Mouse (Mus musculus) MEL (cell line): ENCODE measurements at regions not wholly inside any gene's neighbourhood (a gene's known extent, or its start where the extent isn't known, plus 50 kb on each side); places are given as distances from the start of the nearest gene placed in this dataset.

Experiments
- DNase-seq: peaks from one replicate; pipeline ENCODE4 v3.0.0; 2011; ENCODE audit warnings: low read depth, low spot score
- H3K27ac ChIP-seq: 2 replicates; pipeline ENCODE4 v1.5.1; 2012; ENCODE audit warnings: low read depth, mild to moderate bottlenecking, control low read depth, low read length, moderate library complexity; ENCODE audit not compliant: control insufficient read depth
- H3K27me3 ChIP-seq, 2 experiments: fragments of 150-350 bp in 1 of 2; sonication (generic) in 1 of 2; 2 replicates each; pipeline ENCODE4 v1.6.1; 2012; ENCODE audit warnings: low read length in 2 of 2, mild to moderate bottlenecking in 2 of 2, improper control_type of control experiment in 1 of 2, moderate library complexity in 1 of 2; ENCODE audit not compliant: insufficient read depth in 2 of 2, control insufficient read depth in 1 of 2
- H3K36me3 ChIP-seq, 2 experiments: 2 replicates each; pipeline ENCODE4 v1.6.1; 2012 to 2014; ENCODE audit warnings: low read length in 2 of 2, improper control_type of control experiment in 1 of 2, inconsistent platforms in 1 of 2, mild to moderate bottlenecking in 1 of 2; ENCODE audit not compliant: insufficient read depth in 2 of 2, control insufficient read depth in 1 of 2
- H3K4me1 ChIP-seq, 2 experiments: fragments of 150-350 bp in 1 of 2; sonication (generic) in 1 of 2; 2 replicates each; pipeline ENCODE4 v1.6.1; 2012; ENCODE audit warnings: low read length in 2 of 2, improper control_type of control experiment in 1 of 2, mild to moderate bottlenecking in 1 of 2; ENCODE audit not compliant: insufficient read depth in 2 of 2, control insufficient read depth in 1 of 2
- H3K4me3 ChIP-seq, 2 experiments: fragments of 150-350 bp in 1 of 2; sonication (generic) in 1 of 2; 2 replicates each; pipeline ENCODE4 v1.5.1; 2012; ENCODE audit warnings: low read depth in 2 of 2, low read length in 2 of 2, mild to moderate bottlenecking in 2 of 2, moderate library complexity in 2 of 2, control low read depth in 1 of 2, improper control_type of control experiment in 1 of 2; ENCODE audit not compliant: control insufficient read depth in 1 of 2, insufficient read depth in 1 of 2
- H3K79me2 ChIP-seq: 2 replicates; pipeline ENCODE4 v1.6.1; 2012; ENCODE audit warnings: mild to moderate bottlenecking, low read length, moderate library complexity; ENCODE audit not compliant: control insufficient read depth, poor library complexity, insufficient read depth
- H3K9ac ChIP-seq: 2 replicates; pipeline ENCODE4 v1.6.1; 2012; ENCODE audit warnings: low read depth, mild to moderate bottlenecking, control low read depth, low read length, moderate library complexity; ENCODE audit not compliant: control insufficient read depth, poor library complexity, severe bottlenecking
- H3K9me3 ChIP-seq: fragments of 150-350 bp; sonication (generic); replicated peaks from 2 replicates; pipeline ENCODE4 v1.6.1; 2012; ENCODE audit warnings: mild to moderate bottlenecking, low read length, improper control_type of control experiment, moderate library complexity; ENCODE audit not compliant: insufficient read depth
- BHLHE40 ChIP-seq: IDR thresholded peaks from 2 replicates; pipeline ENCODE4 v1.6.1; 2012; ENCODE audit warnings: low read depth, mild to moderate bottlenecking, inconsistent platforms, low read length, improper control_type of control experiment, borderline replicate concordance
- CHD2 ChIP-seq: IDR thresholded peaks from 2 replicates; pipeline ENCODE4 v1.6.1; 2011; ENCODE audit warnings: low read length, improper control_type of control experiment
- CTCF ChIP-seq, 3 experiments: IDR thresholded peaks in 2 of 3; conservative IDR thresholded peaks in 1 of 3; 2 replicates each; pipeline ENCODE4 v1.5.1; 2011 to 2012; ENCODE audit warnings: low read length in 3 of 3, low read depth in 2 of 3, mild to moderate bottlenecking in 2 of 3, improper control_type of control experiment in 1 of 3, inconsistent platforms in 1 of 3, mixed read lengths in 1 of 3, moderate library complexity in 1 of 3; ENCODE audit not compliant: control insufficient read depth in 1 of 3, insufficient read depth in 1 of 3, poor library complexity in 1 of 3, severe bottlenecking in 1 of 3
- ELF1 ChIP-seq: IDR thresholded peaks from 2 replicates; pipeline ENCODE4 v1.6.1; 2014; ENCODE audit warnings: low read depth, mild to moderate bottlenecking, inconsistent platforms, low read length, improper control_type of control experiment, moderate library complexity
- KAT2A ChIP-seq: conservative IDR thresholded peaks from 2 replicates; pipeline ENCODE4 v1.6.1; 2012; ENCODE audit warnings: low read depth, low read length, improper control_type of control experiment, inconsistent platforms
- MAX ChIP-seq: IDR thresholded peaks from 2 replicates; pipeline ENCODE4 v1.6.1; 2011; ENCODE audit warnings: low read length, improper control_type of control experiment
- MAZ ChIP-seq: IDR thresholded peaks from 2 replicates; pipeline ENCODE4 v1.6.1; 2012; ENCODE audit warnings: low read depth, mild to moderate bottlenecking, inconsistent platforms, low read length, improper control_type of control experiment
- MXI1 ChIP-seq: IDR thresholded peaks from 2 replicates; pipeline ENCODE4 v1.6.1; 2011; ENCODE audit warnings: mild to moderate bottlenecking, low read depth, low read length, improper control_type of control experiment
- MYB ChIP-seq: IDR thresholded peaks from 2 replicates; pipeline ENCODE4 v1.6.1; 2011; ENCODE audit warnings: mild to moderate bottlenecking, low read depth, low read length, improper control_type of control experiment
- POLR2A ChIP-seq, 2 experiments: IDR thresholded peaks; 2 replicates each; pipeline ENCODE4 v1.6.1; 2011 to 2012; ENCODE audit warnings: low read length in 2 of 2, mild to moderate bottlenecking in 2 of 2, control low read depth in 1 of 2, improper control_type of control experiment in 1 of 2, low read depth in 1 of 2, moderate library complexity in 1 of 2; ENCODE audit not compliant: control insufficient read depth in 1 of 2, insufficient read depth in 1 of 2, poor library complexity in 1 of 2
- RAD21 ChIP-seq: IDR thresholded peaks from 2 replicates; pipeline ENCODE4 v1.6.1; 2011; ENCODE audit warnings: mild to moderate bottlenecking, low read depth, low read length, improper control_type of control experiment
- RCOR1 ChIP-seq: IDR thresholded peaks from 2 replicates; pipeline ENCODE4 v1.6.1; 2012; ENCODE audit warnings: low read depth, mild to moderate bottlenecking, inconsistent platforms, low read length, improper control_type of control experiment
- SIN3A ChIP-seq: IDR thresholded peaks from 2 replicates; pipeline ENCODE4 v1.6.1; 2012; ENCODE audit warnings: low read length, improper control_type of control experiment, inconsistent platforms
- SMC3 ChIP-seq: IDR thresholded peaks from 2 replicates; pipeline ENCODE4 v1.6.1; 2011; ENCODE audit warnings: low read depth, low read length, improper control_type of control experiment
- TAL1 ChIP-seq: IDR thresholded peaks from 2 replicates; pipeline ENCODE4 v1.6.1; 2012; ENCODE audit warnings: mild to moderate bottlenecking, inconsistent platforms, low read length, moderate library complexity, mixed read lengths
- TBP ChIP-seq: IDR thresholded peaks from 2 replicates; pipeline ENCODE4 v1.8.0; 2011; ENCODE audit warnings: low read depth, low read length, improper control_type of control experiment
- UBTF ChIP-seq: IDR thresholded peaks from 2 replicates; pipeline ENCODE4 v1.6.1; 2012; ENCODE audit warnings: low read depth, mild to moderate bottlenecking, inconsistent platforms, low read length, improper control_type of control experiment, moderate library complexity, borderline replicate concordance; ENCODE audit not compliant: insufficient read depth
- USF1 ChIP-seq: IDR thresholded peaks from 2 replicates; pipeline ENCODE4 v1.6.1; 2014; ENCODE audit warnings: low read depth, mild to moderate bottlenecking, inconsistent platforms, low read length, improper control_type of control experiment, moderate library complexity
- USF2 ChIP-seq, 2 experiments: IDR thresholded peaks; 2 replicates each; pipeline ENCODE4 v1.6.1; 2011 to 2012; ENCODE audit warnings: improper control_type of control experiment in 2 of 2, low read length in 2 of 2, borderline replicate concordance in 1 of 2, inconsistent platforms in 1 of 2, low read depth in 1 of 2, mild to moderate bottlenecking in 1 of 2; ENCODE audit not compliant: insufficient read depth in 1 of 2
- ZC3H11A ChIP-seq: IDR thresholded peaks from 2 replicates; pipeline ENCODE4 v1.6.1; 2012; ENCODE audit warnings: low read depth, mild to moderate bottlenecking, inconsistent platforms, low read length, improper control_type of control experiment
- ZKSCAN1 ChIP-seq: IDR thresholded peaks from 2 replicates; pipeline ENCODE4 v1.6.1; 2012; ENCODE audit warnings: low read depth, mild to moderate bottlenecking, inconsistent platforms, low read length, improper control_type of control experiment, moderate library complexity
- ZNF384 ChIP-seq: IDR thresholded peaks from 2 replicates; pipeline ENCODE4 v1.6.1; 2012; ENCODE audit warnings: low read depth, mild to moderate bottlenecking, inconsistent platforms, low read length, improper control_type of control experiment

DNA sequence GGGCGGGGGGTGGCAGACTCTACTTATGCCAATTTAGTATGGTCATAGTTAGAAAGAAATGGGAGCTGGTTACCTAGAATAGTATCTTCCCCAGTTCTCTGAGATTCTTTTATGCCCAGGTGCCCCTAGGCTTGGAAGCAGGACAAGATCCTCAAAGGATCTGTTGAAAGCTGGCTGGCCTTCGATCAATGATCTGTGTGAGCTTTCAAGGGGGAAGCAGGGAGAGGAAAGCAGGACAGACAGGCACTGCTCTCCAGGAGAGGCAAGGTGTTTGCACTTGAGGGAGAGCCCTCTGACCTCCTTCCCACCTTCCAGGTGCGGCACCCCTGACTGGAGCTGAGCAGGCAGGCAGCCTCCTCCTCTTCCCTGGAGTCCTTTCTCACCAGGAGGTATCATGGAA lies 91.3 kb upstream of the Syt6 start:
- no peak for DNase-seq
- Histone ChIP-seq H3K9me3 (no peaks in the 10 kb centered on the region), H3K4me1 (no peaks in the 10 kb centered on the region), H3K9ac (no peak overlapping the region), H3K27me3 (no peaks in the 10 kb centered on the region), H3K4me3 (no peak overlapping the region), H3K79me2 (no peaks in the 10 kb centered on the region)
- TF ChIP-seq UBTF: no peak
- TF ChIP-seq MXI1: no peak
- TF ChIP-seq USF1: no peak
- no peak for TF ChIP-seq SIN3A
- TF ChIP-seq ZKSCAN1: no peak
- TF ChIP-seq ELF1: no peak
- no peak for TF ChIP-seq ZNF384
- no peak for TF ChIP-seq USF2 (IDR thresholded peaks at IDR 0.05; ENCODE audit: borderline replicate concordance in 1 of 2, insufficient read depth in 1 of 2, low read depth in 1 of 2, low read length in 2 of 2)
- no peak for TF ChIP-seq CHD2
- no peak for TF ChIP-seq BHLHE40
- no peak for TF ChIP-seq CTCF (IDR thresholded peaks at IDR 0.05 in 2 of 3, conservative IDR thresholded peaks at IDR 0.05 in 1 of 3; ENCODE audit: control insufficient read depth in 1 of 3, insufficient read depth in 1 of 3, low read depth in 2 of 3, low read length in 3 of 3, poor library complexity in 1 of 3, severe bottlenecking in 1 of 3)
- no peak for TF ChIP-seq MAX
- no peak for TF ChIP-seq MAZ
- no peak for TF ChIP-seq TAL1
- TF ChIP-seq TBP: no peak
- no peak for TF ChIP-seq KAT2A
- TF ChIP-seq, all 39 proteins: peak for 0
- Histone ChIP-seq H3K36me3 (no peaks in the 10 kb centered on the region), H3K27ac (no peak overlapping the region)

DNA sequence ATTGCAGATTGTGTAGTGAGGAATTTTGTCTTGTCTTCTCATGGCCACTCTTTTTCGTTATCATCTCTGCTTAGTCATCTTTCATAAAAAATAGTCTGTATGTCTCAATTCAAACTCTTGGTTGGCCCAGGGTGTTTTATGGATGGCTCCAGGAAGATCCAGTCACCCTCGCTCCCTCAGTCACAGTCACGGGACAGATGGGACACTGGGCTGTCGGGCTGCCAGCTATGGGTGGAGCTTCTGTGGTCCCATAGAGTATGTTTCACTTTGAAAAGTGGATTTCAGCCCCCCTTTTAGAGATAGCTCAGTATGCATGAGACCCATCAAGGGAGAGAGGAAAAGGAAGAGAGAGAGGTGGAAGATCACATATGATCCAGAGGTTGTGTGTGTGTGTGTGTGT lies 85.2 kb upstream of the Syt6 start:
- no peaks in the 10 kb centered on the region for H3K79me2 ChIP-seq
- TF ChIP-seq KAT2A: no peak
- no peak for TF ChIP-seq MYB
- no peak for TF ChIP-seq ZC3H11A
- no peak for TF ChIP-seq RCOR1
- TF ChIP-seq RAD21: no peak
- TF ChIP-seq SMC3: no peak
- TF ChIP-seq USF1: no peak
- no peak for TF ChIP-seq POLR2A (IDR thresholded peaks at IDR 0.05; ENCODE audit: control insufficient read depth in 1 of 2, insufficient read depth in 1 of 2, low read depth in 1 of 2, low read length in 2 of 2, poor library complexity in 1 of 2)
- DNase-seq: no peak
- H3K9me3 ChIP-seq: no peaks in the 10 kb centered on the region
- no peaks in the 10 kb centered on the region for H3K36me3 ChIP-seq
- H3K4me3 ChIP-seq: no peak overlapping the region
- H3K9ac ChIP-seq: no peak overlapping the region
- no peaks in the 10 kb centered on the region for H3K4me1 ChIP-seq
- no peaks in the 10 kb centered on the region; a peak in 1 of 4 replicates for H3K27me3 ChIP-seq
- no peak overlapping the region for H3K27ac ChIP-seq
